Mouse (Mus musculus) adrenal gland, adult 8-10 months (tissue): ENCODE measurements around the gene Pcca. TPM values are rescaled to one million over a fixed set of nuclear protein-coding genes. Genes with fewer than 3 reads are reported as not detected.

ENCODE experiments used
- DNase-seq: peaks from one replicate; pipeline ENCODE4 v3.0.0; 2022
- total RNA-seq, 4 experiments: library from RNA; stranded (reverse); gene quantifications; 2 replicates each; pipeline ENCODE4 v1.2.4; 2022

The Pcca gene
- total RNA-seq, 4 experiments from 2014 or later: 101 to 165 (median 136) TPM

- no peak for DNase-seq
These were observed 115.3 kb downstream of the Pcca start for GRCm38 (mm10) chr14:122649336-122649950.

GRCm38 (mm10) chr14:122651681-122652080 lies 117.6 kb downstream of the Pcca start:
- no peak for DNase-seq

GRCm38 (mm10) chr14:122675661-122676060 lies 141.5 kb downstream of the Pcca start:
- DNase-seq: no peak

GRCm38 (mm10) chr14:122683645-122684044 lies 149.5 kb downstream of the Pcca start:
- DNase-seq: no peak

GRCm38 (mm10) chr14:122684250-122684649 lies 150.1 kb downstream of the Pcca start:
- no peak for DNase-seq

- DNase-seq: no peak
These were observed 150.7 kb downstream of the Pcca start for GRCm38 (mm10) chr14:122684811-122685210.

- DNase-seq: no peak
These were observed 153.3 kb downstream of the Pcca start for GRCm38 (mm10) chr14:122687398-122687797.

GRCm38 (mm10) chr14:122688378-122688777 lies 154.3 kb downstream of the Pcca start:
- no peak for DNase-seq

- DNase-seq: no peak
These were observed 155.2 kb downstream of the Pcca start for GRCm38 (mm10) chr14:122689136-122689815.

GRCm38 (mm10) chr14:122691555-122691954 lies 157.4 kb downstream of the Pcca start:
- no peak for DNase-seq

- no peak for DNase-seq
These were observed 166.2 kb downstream of the Pcca start for GRCm38 (mm10) chr14:122700333-122700732.

- no peak for DNase-seq
These were observed 179.7 kb downstream of the Pcca start for GRCm38 (mm10) chr14:122713793-122714192.

- DNase-seq: no peak
These were observed 180.8 kb downstream of the Pcca start for GRCm38 (mm10) chr14:122714911-122715310.

GRCm38 (mm10) chr14:122716057-122716456 lies 181.9 kb downstream of the Pcca start:
- no peak for DNase-seq

GRCm38 (mm10) chr14:122719496-122720080 lies 185.5 kb downstream of the Pcca start:
- DNase-seq: no peak

- no peak for DNase-seq
These were observed 186.9 kb downstream of the Pcca start for GRCm38 (mm10) chr14:122720989-122721388.

GRCm38 (mm10) chr14:122721750-122722149 lies 187.6 kb downstream of the Pcca start:
- no peak for DNase-seq

- no peak for DNase-seq
These were observed 192.3 kb downstream of the Pcca start for GRCm38 (mm10) chr14:122726456-122726855.

- no peak for DNase-seq
These were observed 195.4 kb downstream of the Pcca start for GRCm38 (mm10) chr14:122729431-122730073.

- no peak for DNase-seq
These were observed 196.9 kb downstream of the Pcca start for GRCm38 (mm10) chr14:122730921-122731551.

- DNase-seq: no peak
These were observed 202.7 kb downstream of the Pcca start for GRCm38 (mm10) chr14:122736806-122737205.
